Mouse (Mus musculus) splenic B cell, adult 2 months (primary cell): ENCODE data around the gene Dnajc12.
"Not testable (repeated sequence)": the region's sequence is repeated elsewhere in the genome, so short reads cannot be mapped to it uniquely, and the experiment has no call there.

Experiments
- DNase-seq: peaks from one replicate; pipeline ENCODE4 v3.0.0-alpha.2; 2011; ENCODE audit warnings: low read depth, low spot score
- H3K27me3 ChIP-seq: 2 replicates; pipeline ENCODE4 v1.6.1; 2012; ENCODE audit warnings: mild to moderate bottlenecking, low read length, moderate library complexity, mixed read lengths; ENCODE audit not compliant: control insufficient read depth, poor library complexity, insufficient read depth, severe bottlenecking
- H3K36me3 ChIP-seq: 2 replicates; pipeline ENCODE4 v1.6.1; 2012; ENCODE audit warnings: mild to moderate bottlenecking, low read length, moderate library complexity, mixed read lengths; ENCODE audit not compliant: control insufficient read depth, poor library complexity, insufficient read depth, severe bottlenecking

The Dnajc12 gene

DNA sequence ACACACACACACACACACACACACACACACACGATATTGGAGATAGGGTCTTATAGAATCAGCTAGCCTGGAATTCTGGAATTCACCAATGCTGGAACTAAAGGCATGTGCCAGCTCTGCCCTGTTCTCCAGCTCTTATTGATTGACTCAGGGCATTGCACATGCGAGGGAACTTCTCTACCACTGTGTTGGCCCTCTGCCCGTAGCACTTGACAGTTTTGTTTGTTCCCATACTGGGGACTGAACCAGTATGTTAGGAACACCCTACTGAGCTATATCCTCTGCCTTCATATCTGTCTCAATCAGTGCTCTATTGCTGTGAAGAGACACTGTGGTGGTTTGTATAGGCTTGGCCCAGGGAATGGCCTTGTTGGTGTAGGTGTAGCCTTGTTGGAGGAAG lies 14.2 kb upstream of the Dnajc12 start:
- Histone ChIP-seq H3K27me3 (no peaks in the 10 kb centered on the region), H3K36me3 (no peaks in the 10 kb centered on the region)
- DNase-seq: no peak

DNA sequence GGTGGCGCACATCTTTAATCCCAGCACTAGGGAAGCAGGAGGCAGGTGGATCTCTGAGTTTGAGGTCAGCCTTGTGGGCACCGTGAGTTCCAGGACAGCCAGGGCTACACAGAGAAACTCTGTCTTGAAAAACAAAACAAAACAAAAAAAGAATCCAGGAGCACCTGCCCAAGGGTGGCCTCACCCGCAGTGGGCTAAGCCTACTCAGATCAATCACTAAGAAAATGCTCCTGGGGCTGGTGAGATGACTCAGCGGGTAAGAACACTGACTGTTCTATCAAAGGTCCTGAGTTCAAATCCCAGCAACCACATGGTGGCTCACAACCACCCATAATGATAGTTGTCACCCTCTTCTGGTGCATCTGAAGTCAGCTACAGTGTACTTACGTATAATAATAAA lies 5.9 kb upstream of the Dnajc12 start:
- DNase-seq: no peak
- Histone ChIP-seq H3K27me3 (no peaks in the 10 kb centered on the region), H3K36me3 (no peaks in the 10 kb centered on the region)

DNA sequence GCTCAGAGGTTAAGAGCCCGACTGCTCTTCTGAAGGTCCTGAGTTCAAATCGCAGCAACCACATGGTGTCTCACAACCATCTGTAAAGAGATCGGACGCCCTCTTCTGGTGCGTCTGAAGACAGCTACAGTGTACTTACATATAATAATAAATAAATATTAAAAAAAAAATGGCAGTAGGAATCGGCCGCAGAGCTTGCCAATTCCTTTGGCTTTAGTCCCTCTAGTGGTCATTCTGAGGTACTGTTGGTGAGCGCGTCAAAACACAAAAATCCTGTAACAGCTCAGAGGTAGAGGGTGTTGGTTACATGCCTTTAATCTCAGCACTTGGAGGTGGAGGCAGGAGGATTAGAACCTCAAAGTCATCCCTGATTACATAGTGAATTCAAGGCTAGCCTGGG lies 4.8 kb upstream of the Dnajc12 start:
- no peaks in the 10 kb centered on the region for H3K27me3 ChIP-seq
- H3K36me3 ChIP-seq: no peaks in the 10 kb centered on the region
- peak; percentile 84 for DNase-seq

DNA sequence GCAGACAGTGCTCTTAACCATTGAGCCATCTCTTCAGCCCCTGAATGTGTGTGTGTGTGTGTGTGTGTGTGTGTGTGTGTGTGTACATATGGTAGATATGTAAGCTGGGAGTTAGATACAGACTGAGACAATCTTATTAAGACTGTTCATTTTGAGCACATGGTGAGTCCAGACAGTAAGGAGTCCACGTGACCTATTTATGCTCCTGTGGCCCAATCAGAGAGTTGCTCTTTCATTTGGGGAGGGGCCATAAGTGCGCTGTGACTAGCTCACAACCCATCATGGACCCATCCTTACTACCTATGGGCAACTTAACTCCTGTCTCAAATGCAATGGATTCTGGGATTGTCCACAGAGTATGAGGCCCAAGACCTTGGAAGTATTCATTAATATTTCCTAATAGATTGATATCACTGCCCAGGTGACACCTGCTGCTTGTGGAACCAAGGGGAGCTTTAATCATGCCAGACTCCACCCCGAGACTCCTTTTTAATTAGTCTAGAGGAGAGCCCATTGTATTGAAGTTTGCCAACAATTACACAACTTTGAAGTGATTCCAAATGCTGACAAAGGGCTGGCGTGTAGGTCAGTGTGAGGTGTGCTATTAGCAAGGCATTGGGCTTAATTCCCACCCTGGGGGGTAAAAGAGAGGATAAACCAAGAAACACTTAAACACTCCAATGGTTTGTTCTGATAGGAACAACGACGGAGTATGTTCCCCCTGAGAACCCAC lies 3.1 kb upstream of the Dnajc12 start:
- DNase-seq: no peak
- no peaks in the 10 kb centered on the region for H3K36me3 ChIP-seq
- no peaks in the 10 kb centered on the region for H3K27me3 ChIP-seq

DNA sequence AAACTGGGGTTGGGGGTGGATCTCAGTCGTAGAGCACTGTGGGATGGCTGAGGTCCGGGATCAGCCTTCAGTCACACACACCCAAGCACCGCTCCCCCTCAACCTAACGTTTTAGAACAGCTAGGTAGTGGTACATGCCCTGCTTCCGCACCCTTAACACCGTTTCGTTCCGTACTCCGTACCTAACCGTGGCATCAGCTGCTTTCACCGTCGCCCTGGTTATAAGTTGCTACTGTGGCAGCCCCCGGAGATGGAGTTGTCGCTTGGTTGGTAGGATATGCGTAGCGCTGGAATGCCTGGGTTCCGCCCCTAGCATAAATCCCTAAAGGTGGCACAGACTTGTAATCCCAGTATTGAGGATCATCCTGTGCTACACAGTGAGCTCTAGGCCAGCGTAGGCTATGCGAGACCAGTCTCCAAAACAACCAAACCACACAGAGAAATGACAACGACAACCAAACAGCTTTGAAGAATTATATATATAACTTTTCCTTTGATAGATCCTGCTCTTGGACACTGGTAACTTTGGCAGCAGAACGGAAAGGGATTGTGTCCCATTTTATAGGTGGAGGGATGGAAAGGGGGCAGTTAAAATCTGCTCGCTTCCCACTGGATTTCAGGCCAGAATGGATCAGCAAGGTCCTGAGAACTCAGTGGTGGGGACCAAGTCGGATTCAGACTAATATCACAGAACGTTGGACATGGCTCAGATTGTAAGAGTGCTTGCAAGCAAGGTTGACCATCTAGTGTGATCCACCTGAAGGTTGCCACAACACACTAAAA lies 554 bp upstream of the Dnajc12 start, which contains the start of gene Sirt1:
Gene Sirt1, minus strand, starts transcription at position 207 of the 783 bp plus-strand sequence.
- peak; percentile 39 for DNase-seq
- Histone ChIP-seq H3K36me3 (no peaks in the 10 kb centered on the region), H3K27me3 (no peaks in the 10 kb centered on the region)

DNA sequence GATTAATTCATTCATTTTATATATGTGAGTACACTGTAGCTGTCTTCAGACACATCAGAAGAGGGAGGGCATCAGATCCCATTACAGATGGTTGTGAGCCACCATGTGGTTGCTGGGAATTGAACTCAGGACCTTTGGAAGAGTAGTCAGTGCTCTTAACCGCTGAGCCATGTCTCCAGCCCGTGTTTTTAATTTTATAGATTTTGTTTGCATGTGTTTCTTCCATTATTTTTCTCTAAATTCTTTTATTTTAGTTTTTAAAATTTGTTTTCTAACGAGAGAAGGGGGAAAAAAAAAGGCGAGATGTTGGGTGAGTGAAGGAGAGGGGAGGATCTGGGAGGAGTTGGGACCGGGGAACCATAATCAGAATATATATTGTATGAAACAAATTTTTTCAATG lies 3.7 kb downstream of the Dnajc12 start:
- H3K27me3 ChIP-seq, DNase-seq, H3K36me3 ChIP-seq: not testable (repeated sequence)

DNA sequence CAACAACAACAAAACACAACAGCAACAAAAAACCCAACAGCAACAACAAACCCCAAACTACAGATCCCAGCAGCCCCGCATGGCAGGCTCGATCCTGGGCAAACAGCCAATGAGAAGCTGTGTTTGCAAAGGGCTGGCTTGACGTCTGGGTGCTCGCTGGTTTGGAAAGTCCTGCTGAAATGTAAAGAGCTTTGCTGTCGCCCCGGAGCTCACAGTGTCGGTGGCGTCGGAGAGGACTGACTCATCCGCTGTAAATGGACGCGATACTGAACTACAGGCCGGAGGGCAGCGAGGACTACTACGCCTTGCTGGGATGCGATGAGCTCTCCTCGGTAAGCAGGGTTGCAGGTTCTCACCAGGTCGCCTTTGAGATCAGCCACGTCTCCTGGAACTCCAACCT lies 4.2 kb downstream of the Dnajc12 start:
- no peaks in the 10 kb centered on the region for H3K36me3 ChIP-seq
- no peaks in the 10 kb centered on the region for H3K27me3 ChIP-seq
- DNase-seq: peak; percentile 80

DNA sequence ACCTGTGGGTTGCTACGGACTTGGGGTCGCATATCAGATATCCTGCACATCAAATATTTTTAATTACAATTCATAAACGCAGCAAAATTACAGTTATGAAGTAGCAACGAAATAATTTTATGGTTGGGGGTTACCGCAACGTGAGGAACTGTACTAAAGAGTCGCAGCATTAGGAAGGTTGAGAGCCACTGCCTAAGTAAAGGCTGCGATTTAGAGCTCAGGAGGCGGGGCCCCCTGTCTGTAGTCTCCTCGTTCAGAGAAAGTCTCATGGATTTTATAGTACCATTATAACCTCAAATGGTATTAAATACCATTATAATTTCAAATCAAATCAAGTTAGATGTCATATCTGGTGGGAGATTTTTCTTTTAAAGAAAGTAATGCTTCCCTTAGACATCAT lies 4.7 kb downstream of the Dnajc12 start:
- no peaks in the 10 kb centered on the region for H3K36me3 ChIP-seq
- DNase-seq: no peak
- no peaks in the 10 kb centered on the region for H3K27me3 ChIP-seq

DNA sequence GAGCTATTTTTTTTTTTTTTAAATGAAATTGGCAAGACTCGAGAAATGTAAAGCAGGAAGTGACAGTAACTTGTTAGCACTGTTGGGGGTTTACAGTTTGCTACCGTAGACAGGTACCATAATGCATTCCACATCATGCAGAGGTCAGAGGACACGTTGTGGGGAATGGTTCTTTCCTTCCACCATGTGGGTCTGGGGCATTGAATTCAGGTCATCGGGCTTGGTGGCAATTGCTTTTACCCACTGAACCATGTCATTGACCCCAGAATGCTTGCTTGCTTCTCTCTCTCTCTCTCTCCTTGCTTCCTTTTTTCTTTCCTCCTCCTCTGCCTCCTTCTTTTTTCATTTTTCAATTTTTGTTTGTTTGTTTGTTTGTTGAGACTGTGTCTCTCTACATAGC lies 6.7 kb downstream of the Dnajc12 start:
- no peak for DNase-seq
- Histone ChIP-seq H3K27me3 (no peaks in the 10 kb centered on the region), H3K36me3 (no peaks in the 10 kb centered on the region)

DNA sequence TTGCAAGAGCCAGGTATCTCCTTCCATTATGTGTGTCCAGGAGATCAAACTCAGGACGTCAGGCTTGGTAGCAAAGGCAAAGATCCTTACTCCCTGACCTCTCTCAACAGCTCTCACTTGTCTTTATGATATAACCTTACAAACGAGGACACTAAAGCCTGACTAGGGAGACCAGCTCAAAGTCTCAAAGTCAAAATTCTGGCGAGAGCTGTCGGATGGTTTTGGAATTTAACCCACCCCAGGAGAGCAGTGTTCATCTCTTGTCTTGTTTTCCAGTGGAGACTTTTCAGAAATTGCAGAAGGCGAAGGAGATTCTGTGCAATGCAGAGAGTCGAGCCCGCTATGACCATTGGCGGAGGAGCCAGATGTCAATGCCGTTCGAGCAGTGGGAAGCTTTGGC lies 14.7 kb downstream of the Dnajc12 start:
- DNase-seq: no peak
- Histone ChIP-seq H3K36me3 (no peaks in the 10 kb centered on the region), H3K27me3 (no peaks in the 10 kb centered on the region)

DNA sequence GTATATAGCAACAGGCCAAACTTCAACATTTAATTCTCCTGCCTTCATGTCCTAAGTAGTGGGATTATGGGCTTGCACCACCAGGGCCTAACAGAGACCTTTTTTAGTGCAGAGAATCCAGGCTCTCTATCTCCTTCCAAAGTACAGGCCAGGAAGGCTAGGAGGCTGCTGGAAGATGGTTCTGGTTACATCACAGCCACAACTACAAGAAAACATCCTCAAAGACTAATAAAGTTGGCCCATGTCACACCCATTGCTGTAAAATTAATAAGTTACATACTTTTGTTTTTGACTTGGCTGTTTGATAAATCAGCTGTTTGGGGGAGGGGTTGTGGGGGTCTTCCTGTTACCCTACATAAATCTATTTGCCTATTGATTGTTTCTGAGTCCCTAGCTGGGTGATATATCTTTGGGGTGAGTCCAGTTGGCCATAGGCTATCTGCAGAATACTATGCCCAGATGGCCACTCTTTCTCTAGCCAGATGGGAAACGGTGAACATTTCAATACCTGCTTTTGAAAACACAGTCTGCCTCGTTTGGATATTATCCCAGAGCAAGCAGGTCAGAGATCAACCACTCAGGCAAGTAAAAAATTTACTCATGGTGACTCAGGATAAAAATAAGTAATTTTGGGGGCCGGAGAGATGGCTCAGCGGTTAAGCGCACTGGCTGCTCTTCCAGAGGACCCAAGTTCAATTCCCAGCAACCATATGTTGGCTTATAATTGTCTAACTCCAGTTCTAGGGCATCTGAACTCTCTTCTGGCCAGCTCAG lies 20.7 kb downstream of the Dnajc12 start:
- H3K27me3 ChIP-seq: no peaks in the 10 kb centered on the region
- no peaks in the 10 kb centered on the region for H3K36me3 ChIP-seq
- DNase-seq: no peak

DNA sequence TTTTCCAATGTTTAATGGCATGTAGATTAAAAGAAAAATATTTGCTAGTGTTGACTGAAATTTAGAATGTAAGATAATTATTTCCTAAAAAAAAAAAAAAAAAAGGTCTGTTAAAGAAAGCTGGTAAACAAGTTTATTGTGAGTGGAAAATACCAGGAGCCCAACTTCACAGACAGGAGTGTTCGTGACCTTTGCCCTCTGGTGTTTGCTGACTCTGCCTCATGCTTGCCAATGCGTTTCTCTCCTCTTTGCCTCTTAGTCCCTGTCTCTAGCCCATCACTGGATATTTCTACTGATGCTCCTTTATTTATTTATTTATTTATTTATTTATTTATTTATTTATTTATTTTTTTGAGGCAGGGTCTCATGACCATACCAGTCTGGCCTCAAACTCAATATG lies 21.4 kb downstream of the Dnajc12 start:
- DNase-seq: no peak
- no peaks in the 10 kb centered on the region for H3K27me3 ChIP-seq
- H3K36me3 ChIP-seq: no peaks in the 10 kb centered on the region

DNA sequence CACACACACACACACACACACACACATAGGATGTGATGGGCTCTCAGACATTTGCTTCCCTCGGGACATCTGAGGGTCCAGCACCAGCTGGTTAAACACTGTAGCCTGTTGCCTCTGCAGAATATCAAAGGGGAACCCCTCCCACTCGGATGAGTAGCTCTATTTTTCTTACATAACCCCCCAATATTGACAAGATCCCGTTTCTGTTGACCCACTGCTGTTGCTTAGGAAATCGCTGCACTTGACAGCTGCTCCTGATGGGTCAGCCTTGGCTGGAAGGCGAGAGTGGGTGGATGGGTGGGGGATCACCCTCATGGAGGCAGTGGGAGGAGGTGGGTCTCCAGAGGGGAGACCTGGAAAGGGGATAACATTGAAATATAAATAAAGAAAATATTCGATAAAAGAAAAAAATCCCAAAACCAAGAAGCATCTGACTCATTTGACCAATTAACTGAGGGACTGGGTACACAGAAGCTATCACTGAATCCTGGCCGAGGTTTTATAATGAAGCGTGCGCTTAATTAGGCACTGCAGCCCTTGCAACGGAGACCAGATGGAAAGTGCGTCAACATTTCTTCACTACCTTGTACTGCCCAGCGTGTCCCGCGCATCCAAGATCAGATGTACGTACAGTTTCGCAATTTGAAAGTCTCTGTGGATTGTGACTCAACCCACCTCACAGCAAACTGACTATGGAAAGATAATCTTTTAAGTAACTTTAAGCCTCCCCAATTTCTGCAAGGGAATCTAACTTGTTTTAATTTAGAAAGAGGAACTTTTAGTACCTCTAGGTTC lies 28.1 kb downstream of the Dnajc12 start:
- Histone ChIP-seq H3K27me3 (no peaks in the 10 kb centered on the region), H3K36me3 (no peaks in the 10 kb centered on the region)
- no peak for DNase-seq

DNA sequence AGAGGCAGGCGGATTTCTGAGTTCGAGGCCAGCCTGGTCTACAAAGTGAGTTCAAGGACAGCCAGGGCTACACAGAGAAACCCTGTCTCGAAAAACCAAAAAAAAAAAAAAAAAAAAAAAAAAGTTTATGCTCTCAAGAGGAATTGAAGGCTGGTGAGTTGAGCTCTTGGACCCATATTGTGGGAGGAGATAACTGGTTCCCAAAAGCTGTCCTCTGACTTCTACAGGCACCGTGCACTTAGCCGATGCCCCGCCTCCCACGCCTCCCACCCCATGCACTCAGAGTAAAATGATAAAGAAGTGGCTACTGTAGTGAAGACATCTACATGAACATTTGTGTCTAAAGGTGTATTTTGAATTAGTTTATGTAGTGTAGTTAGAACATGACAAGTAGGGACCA lies 29.4 kb downstream of the Dnajc12 start:
- not testable (repeated sequence) for H3K27me3 ChIP-seq, H3K36me3 ChIP-seq, DNase-seq
